Mouse (Mus musculus): ENCODE measurements around the gene 2410004P03Rik. TPM values are rescaled to one million over a fixed set of nuclear protein-coding genes. Genes with fewer than 3 reads are reported as not detected.

2410004P03Rik gene
- polyA plus RNA-seq, 1 experiment = 0.28 TPM

- Histone ChIP-seq H3K27me3 (ENCODE audit: control insufficient read depth, insufficient read depth, low read length, poor library complexity, severe bottlenecking) (no peaks in the 10 kb centered on the region), H3K27ac (ENCODE audit: insufficient read depth, low read length) (no peak overlapping the region), H3K9me3 (replicated peaks; ENCODE audit: control insufficient read depth, insufficient read depth, low read length, poor library complexity, severe bottlenecking) (no peaks in the 10 kb centered on the region), H3K9ac (ENCODE audit: low read depth, poor library complexity, severe bottlenecking) (no peak overlapping the region), H3K36me3 (ENCODE audit: control insufficient read depth, insufficient read depth, low read length, poor library complexity, severe bottlenecking) (no peaks in the 10 kb centered on the region), H3K4me1 (ENCODE audit: control insufficient read depth, insufficient read depth, low read length) (no peaks in the 10 kb centered on the region), H3K4me3 (ENCODE audit: low read depth, low read length) (no peak overlapping the region)
- TF ChIP-seq POLR2A (IDR thresholded peaks at IDR 0.05; ENCODE audit: insufficient read depth, low read length) = no peak
These were observed 41.1 kb upstream of the 2410004P03Rik start for GRCm38 (mm10) chr12:17052673-17053072.

GRCm38 (mm10) chr12:17051057-17051456 lies 39.5 kb upstream of the 2410004P03Rik start:
- no peaks in the 10 kb centered on the region for H3K4me1 ChIP-seq (ENCODE audit: control insufficient read depth, insufficient read depth, low read length)
- TF ChIP-seq POLR2A (IDR thresholded peaks at IDR 0.05; ENCODE audit: insufficient read depth, low read length) (no peak), EP300 (IDR thresholded peaks at IDR 0.05; ENCODE audit: insufficient read depth, low read depth, low read length) (no peak), CTCF (IDR thresholded peaks at IDR 0.05; ENCODE audit: low read depth, low read length) (no peak)
- no peak overlapping the region for H3K27ac ChIP-seq (ENCODE audit: insufficient read depth, low read length)
- no peak overlapping the region for H3K9ac ChIP-seq (ENCODE audit: low read depth, poor library complexity, severe bottlenecking)
- no peaks in the 10 kb centered on the region for H3K9me3 ChIP-seq (replicated peaks; ENCODE audit: control insufficient read depth, insufficient read depth, low read length, poor library complexity, severe bottlenecking)
- H3K4me3 ChIP-seq (ENCODE audit: low read depth, low read length) = no peak overlapping the region
- H3K36me3 ChIP-seq (ENCODE audit: control insufficient read depth, insufficient read depth, low read length, poor library complexity, severe bottlenecking) = no peaks in the 10 kb centered on the region
- H3K27me3 ChIP-seq (ENCODE audit: control insufficient read depth, insufficient read depth, low read length, poor library complexity, severe bottlenecking) = no peaks in the 10 kb centered on the region

- Histone ChIP-seq H3K4me1 (ENCODE audit: control insufficient read depth, insufficient read depth, low read length) (no peaks in the 10 kb centered on the region), H3K27ac (ENCODE audit: insufficient read depth, low read length) (no peak overlapping the region), H3K27me3 (ENCODE audit: control insufficient read depth, insufficient read depth, low read length, poor library complexity, severe bottlenecking) (no peaks in the 10 kb centered on the region), H3K9me3 (replicated peaks; ENCODE audit: control insufficient read depth, insufficient read depth, low read length, poor library complexity, severe bottlenecking) (no peaks in the 10 kb centered on the region), H3K36me3 (ENCODE audit: control insufficient read depth, insufficient read depth, low read length, poor library complexity, severe bottlenecking) (no peaks in the 10 kb centered on the region), H3K9ac (ENCODE audit: low read depth, poor library complexity, severe bottlenecking) (no peak overlapping the region), H3K4me3 (ENCODE audit: low read depth, low read length) (no peak overlapping the region)
- TF ChIP-seq EP300 (IDR thresholded peaks at IDR 0.05; ENCODE audit: insufficient read depth, low read depth, low read length) (no peak), CTCF (IDR thresholded peaks at IDR 0.05; ENCODE audit: low read depth, low read length) (no peak), POLR2A (IDR thresholded peaks at IDR 0.05; ENCODE audit: insufficient read depth, low read length) (no peak)
These were observed 38.3 kb upstream of the 2410004P03Rik start for GRCm38 (mm10) chr12:17049796-17050195.

GRCm38 (mm10) chr12:17048979-17049612 lies 37.6 kb upstream of the 2410004P03Rik start:
- TF ChIP-seq POLR2A (IDR thresholded peaks at IDR 0.05; ENCODE audit: insufficient read depth, low read length) = no peak
- no peak for TF ChIP-seq EP300 (IDR thresholded peaks at IDR 0.05; ENCODE audit: insufficient read depth, low read depth, low read length)
- TF ChIP-seq CTCF (IDR thresholded peaks at IDR 0.05; ENCODE audit: low read depth, low read length) = no peak
- Histone ChIP-seq H3K27ac (ENCODE audit: insufficient read depth, low read length) (no peak overlapping the region), H3K27me3 (ENCODE audit: control insufficient read depth, insufficient read depth, low read length, poor library complexity, severe bottlenecking) (no peaks in the 10 kb centered on the region), H3K4me3 (ENCODE audit: low read depth, low read length) (no peak overlapping the region), H3K4me1 (ENCODE audit: control insufficient read depth, insufficient read depth, low read length) (no peaks in the 10 kb centered on the region), H3K9me3 (replicated peaks; ENCODE audit: control insufficient read depth, insufficient read depth, low read length, poor library complexity, severe bottlenecking) (no peaks in the 10 kb centered on the region), H3K36me3 (ENCODE audit: control insufficient read depth, insufficient read depth, low read length, poor library complexity, severe bottlenecking) (no peaks in the 10 kb centered on the region), H3K9ac (ENCODE audit: low read depth, poor library complexity, severe bottlenecking) (no peak overlapping the region)

GRCm38 (mm10) chr12:17043311-17043710 lies 31.8 kb upstream of the 2410004P03Rik start:
- no peak overlapping the region for H3K4me3 ChIP-seq (ENCODE audit: low read depth, low read length)
- no peaks in the 10 kb centered on the region; the same call in 1 of the 2 replicates for H3K9me3 ChIP-seq (replicated peaks; ENCODE audit: control insufficient read depth, insufficient read depth, low read length, poor library complexity, severe bottlenecking)
- H3K27ac ChIP-seq (ENCODE audit: insufficient read depth, low read length) = no peak overlapping the region
- no peaks in the 10 kb centered on the region for H3K4me1 ChIP-seq (ENCODE audit: control insufficient read depth, insufficient read depth, low read length)
- TF ChIP-seq CTCF (IDR thresholded peaks at IDR 0.05; ENCODE audit: low read depth, low read length) (no peak), EP300 (IDR thresholded peaks at IDR 0.05; ENCODE audit: insufficient read depth, low read depth, low read length) (no peak), POLR2A (IDR thresholded peaks at IDR 0.05; ENCODE audit: insufficient read depth, low read length) (no peak)
- H3K36me3 ChIP-seq (ENCODE audit: control insufficient read depth, insufficient read depth, low read length, poor library complexity, severe bottlenecking) = no peaks in the 10 kb centered on the region
- H3K27me3 ChIP-seq (ENCODE audit: control insufficient read depth, insufficient read depth, low read length, poor library complexity, severe bottlenecking) = no peaks in the 10 kb centered on the region
- no peak overlapping the region for H3K9ac ChIP-seq (ENCODE audit: low read depth, poor library complexity, severe bottlenecking)

- H3K27ac ChIP-seq (ENCODE audit: insufficient read depth, low read length) = no peak overlapping the region
- no peak overlapping the region for H3K4me3 ChIP-seq (ENCODE audit: low read depth, low read length)
- no peaks in the 10 kb centered on the region for H3K36me3 ChIP-seq (ENCODE audit: control insufficient read depth, insufficient read depth, low read length, poor library complexity, severe bottlenecking)
- no peaks in the 10 kb centered on the region; the same call in 1 of the 2 replicates for H3K9me3 ChIP-seq (replicated peaks; ENCODE audit: control insufficient read depth, insufficient read depth, low read length, poor library complexity, severe bottlenecking)
- TF ChIP-seq EP300 (IDR thresholded peaks at IDR 0.05; ENCODE audit: insufficient read depth, low read depth, low read length) (no peak), POLR2A (IDR thresholded peaks at IDR 0.05; ENCODE audit: insufficient read depth, low read length) (no peak), CTCF (IDR thresholded peaks at IDR 0.05; ENCODE audit: low read depth, low read length) (no peak)
- H3K27me3 ChIP-seq (ENCODE audit: control insufficient read depth, insufficient read depth, low read length, poor library complexity, severe bottlenecking) = no peaks in the 10 kb centered on the region
- H3K9ac ChIP-seq (ENCODE audit: low read depth, poor library complexity, severe bottlenecking) = no peak overlapping the region
- no peaks in the 10 kb centered on the region for H3K4me1 ChIP-seq (ENCODE audit: control insufficient read depth, insufficient read depth, low read length)
These were observed 29.0 kb upstream of the 2410004P03Rik start for GRCm38 (mm10) chr12:17040567-17040966.
